Mouse (Mus musculus) thymus, adult 18-20 months (tissue): ENCODE data around the gene Opcml.

Source experiments
- DNase-seq, 2 experiments: peaks; one replicate each; pipeline ENCODE4 v3.0.0; 2022; ENCODE audit warnings: mixed read lengths in 2 of 2

Opcml gene

GRCm38 (mm10) chr9:28644063-28644462 lies 853.5 kb downstream of the Opcml start:
- no peak for DNase-seq

GRCm38 (mm10) chr9:28650089-28650488 lies 859.5 kb downstream of the Opcml start:
- DNase-seq, result no peak

GRCm38 (mm10) chr9:28659996-28660395 lies 869.4 kb downstream of the Opcml start:
- no peak for DNase-seq

GRCm38 (mm10) chr9:28662882-28663281 lies 872.3 kb downstream of the Opcml start:
- DNase-seq, result no peak

GRCm38 (mm10) chr9:28680309-28680708 lies 889.7 kb downstream of the Opcml start:
- DNase-seq, result no peak

GRCm38 (mm10) chr9:28681252-28682037 lies 890.9 kb downstream of the Opcml start:
- no peak for DNase-seq

- DNase-seq, result no peak
Observed at GRCm38 (mm10) chr9:28683951-28684470, 893.4 kb downstream of the Opcml start.

- no peak for DNase-seq
Observed at GRCm38 (mm10) chr9:28686942-28687611, 896.5 kb downstream of the Opcml start.

GRCm38 (mm10) chr9:28690134-28690533 lies 899.6 kb downstream of the Opcml start:
- no peak for DNase-seq

GRCm38 (mm10) chr9:28705796-28706195 lies 915.2 kb downstream of the Opcml start:
- DNase-seq, result no peak

GRCm38 (mm10) chr9:28714544-28714943 lies 924.0 kb downstream of the Opcml start:
- no peak for DNase-seq

GRCm38 (mm10) chr9:28720186-28720585 lies 929.6 kb downstream of the Opcml start:
- no peak for DNase-seq

- no peak for DNase-seq
Observed at GRCm38 (mm10) chr9:28731811-28732602, 941.4 kb downstream of the Opcml start.

GRCm38 (mm10) chr9:28737955-28738354 lies 947.4 kb downstream of the Opcml start:
- no peak for DNase-seq

- no peak for DNase-seq
Observed at GRCm38 (mm10) chr9:28738451-28738860, 947.9 kb downstream of the Opcml start.

- no peak for DNase-seq
Observed at GRCm38 (mm10) chr9:28744771-28745170, 954.2 kb downstream of the Opcml start.

GRCm38 (mm10) chr9:28748902-28749301 lies 958.3 kb downstream of the Opcml start:
- no peak for DNase-seq

GRCm38 (mm10) chr9:28752908-28753307 lies 962.3 kb downstream of the Opcml start:
- DNase-seq, result no peak

- no peak for DNase-seq
Observed at GRCm38 (mm10) chr9:28756841-28757451, 966.4 kb downstream of the Opcml start.

- no peak for DNase-seq
Observed at GRCm38 (mm10) chr9:28761460-28761859, 970.9 kb downstream of the Opcml start.

GRCm38 (mm10) chr9:28764149-28764548 lies 973.6 kb downstream of the Opcml start:
- no peak for DNase-seq
